Mouse (Mus musculus) stomach, embryonic 16.5 days (tissue): ENCODE results near the gene Igfbpl1. TPM values are rescaled to one million over a fixed set of nuclear protein-coding genes. Genes with fewer than 3 reads are reported as not detected.
A peak's percentile ranks its signal among the peaks of the same experiment; 100 is the strongest.

Experiments used
- ATAC-seq: fragments of 200-750 bp; cut with Nextera tagmentation; 2 replicates; pipeline ENCODE4 v1.8.0; 2017; ENCODE audit warnings: moderate number of reproducible peaks, moderate TSS enrichment; ENCODE audit not compliant: insufficient read depth, low FRiP score
- H3K27ac ChIP-seq: fragments of 300-500 bp; sonication (generic); 2 replicates; pipeline ENCODE4 v1.5.1; 2014; ENCODE audit warnings: low read length
- H3K27me3 ChIP-seq: fragments of 300-500 bp; sonication (generic); 2 replicates; pipeline ENCODE4 v1.6.1; 2014; ENCODE audit warnings: low read length, control low read depth, mixed read lengths; ENCODE audit not compliant: control insufficient read depth, insufficient read depth
- H3K36me3 ChIP-seq: fragments of 300-500 bp; sonication (generic); 2 replicates; pipeline ENCODE4 v1.6.1; 2014; ENCODE audit warnings: low read length; ENCODE audit not compliant: control insufficient read depth, insufficient read depth
- H3K4me1 ChIP-seq: fragments of 300-500 bp; sonication (generic); 2 replicates; pipeline ENCODE4 v1.6.1; 2014; ENCODE audit warnings: low read length, control low read depth, mixed read lengths; ENCODE audit not compliant: control insufficient read depth, insufficient read depth
- H3K4me2 ChIP-seq: fragments of 300-500 bp; sonication (generic); 2 replicates; pipeline ENCODE4 v1.6.1; 2014; ENCODE audit warnings: low read depth, low read length, mixed read lengths
- H3K4me3 ChIP-seq: fragments of 300-500 bp; sonication (generic); replicated peaks from 2 replicates; pipeline ENCODE4 v1.5.1; 2014; ENCODE audit warnings: mild to moderate bottlenecking, low read length
- H3K9ac ChIP-seq: fragments of 300-500 bp; sonication (generic); 2 replicates; pipeline ENCODE4 v1.6.1; 2014; ENCODE audit warnings: low read length
- H3K9me3 ChIP-seq: fragments of 300-500 bp; sonication (generic); replicated peaks from 2 replicates; pipeline ENCODE4 v1.6.1; 2016; ENCODE audit warnings: low read length, control low read depth; ENCODE audit not compliant: control insufficient read depth
- WGBS: fragments of 180-500 bp; shearing (Covaris S2); extraction: QIAGEN DNeasy Blood & Tissue Kit; methylation state at CpG from one replicate; pipeline ENCODE4 v1.1.7; 2014; 5-methylcytosine and 5-hydroxymethylcytosine counted together
- polyA plus RNA-seq: library from polyadenylated mRNA; unstranded; fragments of >200 nt; fragmentation: Nextera tagmentation; extraction: Ambion mirVana; gene quantifications from 2 replicates; pipeline ENCODE4 v1.2.1, GENCODE M21; 2015

Gene Igfbpl1
- polyA plus RNA-seq, 1 experiment from 2014 or later, result 0.46 TPM

GRCm38 (mm10) chr4:45824049-45824760, 2.5 kb downstream of the Igfbpl1 start:
- 12% methylated on average over 10 of the region's 10 CpGs for WGBS
- H3K9me3 ChIP-seq, result no peaks in the 10 kb centered on the region
- H3K4me2 ChIP-seq, result no peak overlapping the region
- H3K27me3 ChIP-seq, result peaks cover 55% of the 10 kb centered on the region
- H3K27ac ChIP-seq, result no peak overlapping the region
- H3K36me3 ChIP-seq, result no peaks in the 10 kb centered on the region
- ATAC-seq, result no peak
- no peak overlapping the region for H3K9ac ChIP-seq
- no peak overlapping the region for H3K4me3 ChIP-seq
- peaks cover 6% of the 10 kb centered on the region for H3K4me1 ChIP-seq

- no peak for ATAC-seq
- 45% methylated on average over 11 of the region's 11 CpGs for WGBS
- H3K27me3 ChIP-seq, result peaks cover 46% of the 10 kb centered on the region
Observed at GRCm38 (mm10) chr4:45822781-45823575, 3.7 kb downstream of the Igfbpl1 start.

GRCm38 (mm10) chr4:45821995-45822394, 4.7 kb downstream of the Igfbpl1 start:
- Histone ChIP-seq H3K4me2 (no peak overlapping the region), H3K27ac (no peak overlapping the region), H3K9ac (no peak overlapping the region), H3K27me3 (peaks cover 36% of the 10 kb centered on the region), H3K4me1 (peaks cover 14% of the 10 kb centered on the region), H3K9me3 (no peaks in the 10 kb centered on the region), H3K36me3 (no peaks in the 10 kb centered on the region), H3K4me3 (no peak overlapping the region)
- WGBS, result 39% methylated on average over 3 of the region's 3 CpGs
- ATAC-seq, result no peak

More at GRCm38 (mm10) chr4:45822781-45823575, 3.7 kb downstream of the Igfbpl1 start:
- H3K4me1 ChIP-seq, result peaks cover 14% of the 10 kb centered on the region
- no peaks in the 10 kb centered on the region for H3K9me3 ChIP-seq
- no peak overlapping the region for H3K4me3 ChIP-seq
- no peak overlapping the region for H3K27ac ChIP-seq
- H3K4me2 ChIP-seq, result no peak overlapping the region
- H3K36me3 ChIP-seq, result no peaks in the 10 kb centered on the region
- no peak overlapping the region for H3K9ac ChIP-seq

GRCm38 (mm10) chr4:45820074-45820830, 6.5 kb downstream of the Igfbpl1 start:
- Histone ChIP-seq H3K4me2 (peak overlapping the region; percentile 68), H3K36me3 (no peaks in the 10 kb centered on the region), H3K4me3 (no peak overlapping the region), H3K9me3 (no peaks in the 10 kb centered on the region), H3K4me1 (peaks cover 14% of the 10 kb centered on the region), H3K27me3 (peaks cover 20% of the 10 kb centered on the region), H3K27ac (no peak overlapping the region), H3K9ac (no peak overlapping the region)
- no peak for ATAC-seq
- 43% methylated on average over 8 of the region's 8 CpGs for WGBS

GRCm38 (mm10) chr4:45819208-45819931, 7.4 kb downstream of the Igfbpl1 start:
- no peaks in the 10 kb centered on the region for H3K9me3 ChIP-seq
- peak overlapping the region; percentile 33 for H3K4me3 ChIP-seq
- H3K4me2 ChIP-seq, result peak overlapping the region; percentile 68
- H3K4me1 ChIP-seq, result peaks cover 14% of the 10 kb centered on the region
- WGBS, result 5% methylated on average over 17 of the region's 17 CpGs
- H3K36me3 ChIP-seq, result no peaks in the 10 kb centered on the region
- peak overlapping the region; percentile 38; the same call in 1 of the 2 replicates for H3K27ac ChIP-seq
- H3K9ac ChIP-seq, result peak overlapping the region; percentile 54
- peak; percentile 59; the same call in 1 of the 2 replicates for ATAC-seq
- H3K27me3 ChIP-seq, result peaks cover 11% of the 10 kb centered on the region

- Histone ChIP-seq H3K27ac (peak overlapping the region; percentile 49), H3K27me3 (peaks cover 5% of the 10 kb centered on the region), H3K9ac (peak overlapping the region; percentile 54; the same call in 1 of the 2 replicates), H3K36me3 (no peaks in the 10 kb centered on the region), H3K4me1 (peaks cover 14% of the 10 kb centered on the region), H3K4me2 (peak overlapping the region; percentile 68), H3K9me3 (no peaks in the 10 kb centered on the region), H3K4me3 (peak overlapping the region; percentile 33)
- WGBS, result 38% methylated on average over 4 of the region's 4 CpGs
- no peak for ATAC-seq
Observed at GRCm38 (mm10) chr4:45818814-45819207, 7.9 kb downstream of the Igfbpl1 start.

GRCm38 (mm10) chr4:45815542-45815941, 11.2 kb downstream of the Igfbpl1 start:
- 43% methylated on average over 7 of the region's 7 CpGs for WGBS
- Histone ChIP-seq H3K36me3 (no peaks in the 10 kb centered on the region), H3K27ac (no peak overlapping the region), H3K4me2 (no peak overlapping the region), H3K4me1 (peaks cover 14% of the 10 kb centered on the region), H3K4me3 (no peak overlapping the region), H3K9me3 (no peaks in the 10 kb centered on the region), H3K27me3 (no peaks in the 10 kb centered on the region; the same call in 1 of the 2 replicates), H3K9ac (no peak overlapping the region)
- ATAC-seq, result no peak

GRCm38 (mm10) chr4:45811250-45811649, 15.5 kb downstream of the Igfbpl1 start:
- Histone ChIP-seq H3K9ac (no peak overlapping the region), H3K4me1 (no peaks in the 10 kb centered on the region), H3K4me3 (no peak overlapping the region), H3K36me3 (no peaks in the 10 kb centered on the region), H3K27ac (no peak overlapping the region), H3K27me3 (no peaks in the 10 kb centered on the region), H3K4me2 (no peak overlapping the region), H3K9me3 (no peaks in the 10 kb centered on the region)
- WGBS, result 29% methylated on average over 8 of the region's 8 CpGs
- ATAC-seq, result no peak
